Mouse (Mus musculus) heart, postnatal 0 days (tissue): ENCODE measurements around the gene Mkks. TPM values are rescaled to one million over a fixed set of nuclear protein-coding genes. Genes with fewer than 3 reads are reported as not detected.
"Not testable (repeated sequence)": the region's sequence is repeated elsewhere in the genome, so short reads cannot be mapped to it uniquely, and the experiment has no call there.

Experiments used
- ATAC-seq: fragments of 200-750 bp; cut with Nextera tagmentation; 2 replicates; pipeline ENCODE4 v1.8.0; 2017; ENCODE audit warnings: low read depth, moderate number of reproducible peaks, moderate library complexity; ENCODE audit not compliant: insufficient read depth
- DNase-seq: peaks from one replicate; pipeline ENCODE4 v3.0.0-alpha.2; 2016; ENCODE audit warnings: low spot score
- H3K27ac ChIP-seq: fragments of 300-500 bp; sonication (generic); 2 replicates; pipeline ENCODE4 v1.5.1; 2014; ENCODE audit warnings: low read depth, mild to moderate bottlenecking
- H3K27me3 ChIP-seq: fragments of 300-500 bp; sonication (generic); 2 replicates; pipeline ENCODE4 v1.6.1; 2014; ENCODE audit warnings: low read length, mixed read lengths; ENCODE audit not compliant: control insufficient read depth, insufficient read depth
- H3K36me3 ChIP-seq: fragments of 300-500 bp; sonication (generic); replicated peaks from 2 replicates; pipeline ENCODE4 v1.6.1; 2014; ENCODE audit warnings: low read length, mixed read lengths; ENCODE audit not compliant: control insufficient read depth, insufficient read depth
- H3K4me1 ChIP-seq: fragments of 300-500 bp; sonication (generic); 2 replicates; pipeline ENCODE4 v1.6.1; 2014; ENCODE audit warnings: antibody characterized with exemption; ENCODE audit not compliant: control insufficient read depth, insufficient read depth
- H3K4me2 ChIP-seq: fragments of 300-500 bp; sonication (generic); 2 replicates; pipeline ENCODE4 v1.6.1; 2014; ENCODE audit warnings: low read depth, mild to moderate bottlenecking, low read length, moderate library complexity
- H3K4me3 ChIP-seq: fragments of 300-500 bp; sonication (generic); 2 replicates; pipeline ENCODE4 v1.5.1; 2014; ENCODE audit warnings: low read depth, low read length
- H3K9ac ChIP-seq: fragments of 300-500 bp; sonication (generic); replicated peaks from 2 replicates; pipeline ENCODE4 v1.6.1; 2014; ENCODE audit warnings: low read depth, low read length, mixed read lengths
- H3K9me3 ChIP-seq: fragments of 300-500 bp; sonication (generic); replicated peaks from 2 replicates; pipeline ENCODE4 v1.6.1; 2016; ENCODE audit warnings: low read length; ENCODE audit not compliant: control insufficient read depth
- CTCF ChIP-seq: IDR thresholded peaks from 2 replicates; pipeline ENCODE4 v1.5.1; 2016; ENCODE audit warnings: antibody characterized with exemption, control low read depth, low read depth
- EP300 ChIP-seq: IDR thresholded peaks from 2 replicates; pipeline ENCODE4 v1.6.1; 2016; ENCODE audit warnings: antibody characterized with exemption, low read depth
- WGBS: fragments of 180-500 bp; shearing (Covaris S2); extraction: QIAGEN DNeasy Blood & Tissue Kit; methylation state at CpG from one replicate; pipeline ENCODE4 v1.1.7; 2014; 5-methylcytosine and 5-hydroxymethylcytosine counted together
- polyA plus RNA-seq: library from polyadenylated mRNA; unstranded; fragments of >200 nt; fragmentation: Nextera tagmentation; extraction: Ambion mirVana; gene quantifications from 2 replicates; pipeline ENCODE4 v1.2.1, GENCODE M21; 2015
- total RNA-seq: library from RNA; depleted of rRNA; stranded (reverse); fragments of >200 nt; gene quantifications from 2 replicates; pipeline ENCODE4 v1.2.3, GENCODE M21; 2014; ENCODE audit warnings: low replicate concordance

Mkks gene
- total and polyA plus RNA-seq, 2 experiments from 2014 or later = 14.6 to 20.8 TPM

- TF ChIP-seq CTCF = no peak
- TF ChIP-seq EP300 = no peak
These were observed 18.1 kb upstream of the Mkks start for GRCm38 (mm10) chr2:136909298-136909697.

GRCm38 (mm10) chr2:136908596-136908995 lies 17.4 kb upstream of the Mkks start:
- 0 out of 2 replicates have a peak, but pooled peaks cover 5% of the 10 kb centered on the region for H3K9me3 ChIP-seq
- no peaks in the 10 kb centered on the region; the same call in 1 of the 2 replicates for H3K36me3 ChIP-seq
- 72% methylated on average over 3 of the region's 3 CpGs for WGBS
- no peak for TF ChIP-seq CTCF
- TF ChIP-seq EP300 = no peak
- DNase-seq = no peak
- H3K9ac ChIP-seq = no peak overlapping the region
- ATAC-seq = no peak
- H3K27ac ChIP-seq = no peak overlapping the region
- H3K4me2 ChIP-seq = no peak overlapping the region
- no peaks in the 10 kb centered on the region for H3K27me3 ChIP-seq
- H3K4me1 ChIP-seq = 0 out of 2 replicates have a peak, but pooled peaks cover 1% of the 10 kb centered on the region
- no peak overlapping the region for H3K4me3 ChIP-seq

More at GRCm38 (mm10) chr2:136909298-136909697, 18.1 kb upstream of the Mkks start:
- Histone ChIP-seq H3K27me3 (no peaks in the 10 kb centered on the region), H3K4me3 (no peak overlapping the region), H3K9ac (no peak overlapping the region), H3K4me2 (no peak overlapping the region), H3K27ac (no peak overlapping the region), H3K4me1 (no peaks in the 10 kb centered on the region), H3K36me3 (no peaks in the 10 kb centered on the region; the same call in 1 of the 2 replicates), H3K9me3 (0 out of 2 replicates have a peak, but pooled peaks cover 5% of the 10 kb centered on the region)
- ATAC-seq (no peak), DNase-seq (no peak)
- 66% methylated on average over 2 of the region's 2 CpGs for WGBS

DNA sequence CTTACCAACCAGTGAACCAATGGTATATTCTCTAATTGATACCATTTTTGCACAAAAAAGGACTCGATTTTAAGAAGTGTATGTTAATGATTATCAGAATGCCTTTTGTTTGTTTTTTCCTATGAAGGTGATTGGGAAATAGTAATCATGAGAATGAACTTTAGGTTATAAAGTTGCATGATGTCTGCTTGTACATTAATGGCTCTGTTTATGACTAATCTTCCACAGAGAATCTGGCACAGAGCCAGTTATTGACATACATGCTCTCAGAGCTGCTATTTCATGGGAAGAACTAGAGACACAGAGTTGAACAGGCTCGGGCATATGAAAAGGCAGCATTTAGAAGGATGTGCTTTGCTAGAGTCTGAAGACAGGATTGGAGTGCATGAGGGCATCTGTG lies 4.9 kb upstream of the Mkks start:
- no peak overlapping the region for H3K4me2 ChIP-seq
- ATAC-seq (no peak), DNase-seq (no peak)
- H3K4me3 ChIP-seq = no peak overlapping the region
- H3K27ac ChIP-seq = no peak overlapping the region
- H3K36me3 ChIP-seq = no peaks in the 10 kb centered on the region
- TF ChIP-seq CTCF = no peak
- no peak for TF ChIP-seq EP300
- no peak overlapping the region for H3K9ac ChIP-seq
- no peaks in the 10 kb centered on the region for H3K4me1 ChIP-seq
- H3K27me3 ChIP-seq = no peaks in the 10 kb centered on the region
- 75% methylated on average over 2 of the region's 2 CpGs for WGBS
- no peaks in the 10 kb centered on the region for H3K9me3 ChIP-seq

DNA sequence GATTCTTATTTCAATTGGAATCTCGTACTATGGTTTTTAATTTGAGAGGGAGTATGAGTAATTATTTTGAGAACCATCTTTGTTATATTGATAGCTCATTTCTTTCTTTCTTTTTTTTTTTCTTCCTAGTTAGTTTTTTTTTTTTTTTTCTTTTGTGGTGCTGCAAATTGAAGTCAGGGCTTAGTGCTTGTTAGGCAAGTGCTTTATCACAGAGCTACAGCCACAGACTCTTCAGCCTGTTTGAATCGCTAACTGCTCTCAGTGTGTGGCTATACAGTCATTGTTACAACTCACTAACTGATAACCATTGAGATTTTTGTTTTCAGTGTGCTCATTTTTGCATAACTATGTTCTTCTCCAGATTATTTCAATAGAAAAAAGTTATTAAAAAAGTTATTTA lies 3.3 kb upstream of the Mkks start:
- no peak overlapping the region for H3K4me2 ChIP-seq
- DNase-seq (no peak), ATAC-seq (no peak)
- H3K27ac ChIP-seq = no peak overlapping the region
- H3K27me3 ChIP-seq = no peaks in the 10 kb centered on the region
- H3K4me1 ChIP-seq = peaks cover 7% of the 10 kb centered on the region
- H3K36me3 ChIP-seq = no peaks in the 10 kb centered on the region
- H3K9me3 ChIP-seq = no peaks in the 10 kb centered on the region
- 78% methylated on average over 2 of the region's 2 CpGs for WGBS
- no peak overlapping the region for H3K4me3 ChIP-seq
- TF ChIP-seq EP300 = no peak
- TF ChIP-seq CTCF = no peak
- H3K9ac ChIP-seq = no peak overlapping the region

GRCm38 (mm10) chr2:136891951-136892371 lies 772 bp upstream of the Mkks start:
- ATAC-seq = peak; percentile 82
- H3K27me3 ChIP-seq = no peaks in the 10 kb centered on the region
- under 1% methylated on average over 23 of the region's 23 CpGs for WGBS
- peak overlapping the region; percentile 97 for H3K27ac ChIP-seq
- TF ChIP-seq EP300 (peak; percentile 92), CTCF (no peak)
- peak overlapping the region; percentile 71 for H3K9ac ChIP-seq
- H3K4me3 ChIP-seq = peak overlapping the region; percentile 80
- DNase-seq = peak; percentile 97
- H3K9me3 ChIP-seq = no peaks in the 10 kb centered on the region
- H3K4me2 ChIP-seq = peak overlapping the region; percentile 71
- H3K4me1 ChIP-seq = peaks cover 7% of the 10 kb centered on the region
- H3K36me3 ChIP-seq = no peaks in the 10 kb centered on the region

GRCm38 (mm10) chr2:136890716-136891067 lies 497 bp downstream of the Mkks start:
- not testable (repeated sequence) for H3K4me1 ChIP-seq, H3K36me3 ChIP-seq, DNase-seq, H3K27me3 ChIP-seq, H3K9me3 ChIP-seq
- peak overlapping the region; percentile 55 for H3K4me2 ChIP-seq
- 4% methylated on average over 15 of the region's 15 CpGs for WGBS
- peak overlapping the region; percentile 80 for H3K4me3 ChIP-seq
- peak overlapping the region; percentile 97 for H3K27ac ChIP-seq
- ATAC-seq = peak; percentile 70
- peak overlapping the region; percentile 71 for H3K9ac ChIP-seq
